Mouse (Mus musculus) brain, embryonic 14.5 days (tissue): Measurements from ENCODE around the gene Atp2b1.

Experiments used
- CTCF ChIP-seq: fragments of 200-500 bp; IDR thresholded peaks from 2 replicates; pipeline ENCODE4 v1.5.1; 2012; ENCODE audit warnings: inconsistent platforms, mild to moderate bottlenecking, moderate library complexity, borderline replicate concordance; ENCODE audit not compliant: insufficient read depth, insufficient read length; ENCODE audit errors: extremely low read depth
- POLR2A ChIP-seq: fragments of 200-500 bp; IDR thresholded peaks from 2 replicates; pipeline ENCODE4 v1.6.1; 2012; ENCODE audit warnings: mild to moderate bottlenecking, inconsistent platforms, borderline replicate concordance; ENCODE audit not compliant: poor library complexity, insufficient read depth, insufficient read length, severe bottlenecking; ENCODE audit errors: extremely low read depth

DNA sequence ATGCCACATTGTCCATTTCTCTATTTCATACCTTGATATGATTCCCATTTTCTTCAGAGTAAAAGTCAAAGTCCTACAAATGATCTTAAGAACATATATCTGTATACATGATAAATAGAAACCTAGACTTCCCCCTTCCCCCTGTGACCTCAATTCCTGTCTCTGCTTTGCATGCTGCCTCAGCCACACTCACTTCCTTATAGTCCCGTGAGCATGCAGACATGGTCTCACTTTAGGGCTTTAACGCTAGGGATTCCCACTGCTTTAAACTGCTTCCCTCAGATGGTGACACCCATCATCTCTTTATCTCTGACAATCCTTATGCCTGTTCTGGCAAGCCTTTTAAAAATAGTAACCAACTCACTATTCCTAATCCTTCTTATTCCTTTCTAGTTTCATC lies 33.5 kb upstream of the Atp2b1 start:
- no peak for TF ChIP-seq CTCF
- no peak for TF ChIP-seq POLR2A
